Mouse (Mus musculus) retina, postnatal 7 days (tissue): ENCODE measurements around the gene Dnpep.
A peak's percentile ranks its signal among the peaks of the same experiment; 100 is the strongest.

Experiments
- DNase-seq: peaks from one replicate; pipeline ENCODE4 v3.0.0-alpha.2; 2012; ENCODE audit warnings: low read depth, low spot score

Dnpep gene

DNA sequence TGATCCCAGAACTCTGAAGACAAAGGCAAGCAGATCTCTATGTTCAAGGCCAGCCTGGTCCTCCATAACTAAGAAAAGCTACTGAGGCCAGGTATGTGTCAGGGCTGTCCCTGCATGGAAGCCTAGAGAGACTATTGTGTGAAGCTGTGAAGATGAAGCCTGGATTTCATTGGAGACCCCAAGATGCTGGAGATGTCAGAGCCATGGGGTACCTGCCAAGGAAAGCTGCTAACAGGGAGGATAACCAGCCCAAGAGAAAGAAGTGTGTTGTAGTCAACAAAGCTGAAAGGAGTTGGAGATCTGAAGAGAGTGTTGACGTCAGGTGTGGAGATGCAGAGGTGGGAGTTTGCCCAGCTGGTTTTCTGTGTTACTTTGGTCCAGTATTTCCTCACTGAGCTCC lies 13.5 kb upstream of the Dnpep start:
- DNase-seq = no peak

DNA sequence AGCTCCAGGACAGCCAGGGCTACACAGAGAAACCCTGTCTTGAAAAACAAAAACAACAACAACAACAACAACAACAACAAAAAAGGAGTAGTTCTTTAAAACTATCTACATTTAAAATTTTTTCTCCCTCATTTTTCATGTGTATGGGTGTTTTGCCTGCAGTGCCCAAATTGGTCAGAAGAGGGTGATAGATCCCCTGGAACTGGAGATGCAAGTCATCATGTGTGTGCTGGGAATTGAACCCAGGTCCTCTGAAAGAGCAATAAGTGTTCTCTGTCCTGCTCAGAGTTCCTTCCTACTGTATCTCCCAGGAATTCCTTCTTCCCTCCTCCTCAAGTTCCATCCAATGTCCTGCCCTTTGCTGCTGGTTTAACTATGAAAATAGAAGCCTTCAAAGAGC lies 9.7 kb upstream of the Dnpep start:
- no peak for DNase-seq

DNA sequence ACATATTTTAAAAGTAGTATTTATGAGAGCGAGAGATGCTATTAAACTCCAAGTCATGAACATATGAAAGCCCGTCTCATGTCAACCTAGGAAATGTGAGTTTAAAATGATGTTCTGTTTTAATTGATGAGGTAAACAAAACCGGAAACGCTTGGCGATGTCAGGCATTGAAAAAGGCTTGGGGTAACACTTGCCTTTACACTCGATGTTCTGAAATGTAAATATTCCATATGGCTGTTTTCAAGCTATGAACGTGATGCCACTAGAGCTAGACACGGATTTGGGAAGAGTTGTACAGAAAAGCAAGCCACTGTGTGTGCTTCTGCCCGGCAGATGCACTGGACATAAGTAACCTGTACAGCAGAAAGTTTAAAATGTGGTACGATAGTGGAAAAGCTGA lies 1.4 kb upstream of the Dnpep start:
- DNase-seq = no peak

DNA sequence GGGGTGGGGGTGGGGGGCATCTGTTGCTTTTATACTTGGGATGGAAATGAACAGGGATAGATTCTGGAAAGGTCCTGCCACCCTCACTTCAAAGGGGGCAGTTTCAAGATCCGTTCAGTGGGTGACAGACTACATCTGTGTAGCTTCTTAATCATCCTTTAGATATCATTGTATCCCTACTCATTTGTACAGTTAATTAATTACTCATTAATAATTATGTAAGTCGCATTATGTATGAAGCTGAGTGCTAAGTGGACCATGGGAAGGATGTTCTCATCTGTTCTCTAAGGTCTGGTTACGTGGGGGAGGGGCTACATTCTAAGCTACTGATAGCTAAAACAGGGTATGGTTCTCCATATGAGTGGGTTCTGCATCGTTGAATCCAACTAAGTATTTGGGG lies 946 bp upstream of the Dnpep start:
- no peak for DNase-seq

DNA sequence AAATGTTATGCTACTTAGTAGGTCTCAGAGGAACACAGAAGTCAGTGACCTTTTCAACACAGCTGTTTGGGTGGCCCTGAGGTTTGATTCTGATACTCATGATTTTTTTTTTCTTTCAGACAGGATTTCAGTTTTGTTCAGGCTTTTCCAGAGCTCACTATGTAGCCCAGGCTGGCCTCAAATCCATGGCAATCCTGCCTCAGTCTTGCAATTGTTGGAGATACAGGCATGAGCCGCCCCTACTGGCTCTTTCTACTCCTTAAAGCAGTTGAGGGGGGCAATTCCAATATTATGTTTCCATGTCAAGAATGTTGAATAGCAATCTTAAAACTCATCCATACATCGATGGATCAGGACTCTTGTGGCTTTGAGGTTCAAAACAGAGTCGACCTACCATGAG lies 511 bp upstream of the Dnpep start:
- DNase-seq = no peak

DNA sequence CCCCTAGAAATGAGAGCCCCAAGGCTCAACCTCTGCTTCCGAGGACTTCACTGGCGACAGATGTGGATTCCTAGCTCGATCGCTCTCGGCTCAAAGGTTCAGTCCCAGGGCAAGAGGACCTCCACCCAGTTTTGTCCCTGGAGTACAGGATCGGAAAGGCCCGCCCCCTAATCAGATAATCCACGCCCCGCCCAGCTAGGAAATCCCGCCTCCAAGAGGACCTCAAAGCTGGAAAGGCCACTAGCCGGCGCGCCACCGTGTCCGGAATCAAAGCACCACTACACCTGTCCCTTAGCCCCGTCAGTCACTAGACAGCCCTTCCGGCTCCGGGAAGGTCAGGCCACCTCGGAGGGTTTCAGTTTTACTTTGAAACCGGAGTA lies 939 bp downstream of the Dnpep start:
- peak; percentile 79 for DNase-seq

DNA sequence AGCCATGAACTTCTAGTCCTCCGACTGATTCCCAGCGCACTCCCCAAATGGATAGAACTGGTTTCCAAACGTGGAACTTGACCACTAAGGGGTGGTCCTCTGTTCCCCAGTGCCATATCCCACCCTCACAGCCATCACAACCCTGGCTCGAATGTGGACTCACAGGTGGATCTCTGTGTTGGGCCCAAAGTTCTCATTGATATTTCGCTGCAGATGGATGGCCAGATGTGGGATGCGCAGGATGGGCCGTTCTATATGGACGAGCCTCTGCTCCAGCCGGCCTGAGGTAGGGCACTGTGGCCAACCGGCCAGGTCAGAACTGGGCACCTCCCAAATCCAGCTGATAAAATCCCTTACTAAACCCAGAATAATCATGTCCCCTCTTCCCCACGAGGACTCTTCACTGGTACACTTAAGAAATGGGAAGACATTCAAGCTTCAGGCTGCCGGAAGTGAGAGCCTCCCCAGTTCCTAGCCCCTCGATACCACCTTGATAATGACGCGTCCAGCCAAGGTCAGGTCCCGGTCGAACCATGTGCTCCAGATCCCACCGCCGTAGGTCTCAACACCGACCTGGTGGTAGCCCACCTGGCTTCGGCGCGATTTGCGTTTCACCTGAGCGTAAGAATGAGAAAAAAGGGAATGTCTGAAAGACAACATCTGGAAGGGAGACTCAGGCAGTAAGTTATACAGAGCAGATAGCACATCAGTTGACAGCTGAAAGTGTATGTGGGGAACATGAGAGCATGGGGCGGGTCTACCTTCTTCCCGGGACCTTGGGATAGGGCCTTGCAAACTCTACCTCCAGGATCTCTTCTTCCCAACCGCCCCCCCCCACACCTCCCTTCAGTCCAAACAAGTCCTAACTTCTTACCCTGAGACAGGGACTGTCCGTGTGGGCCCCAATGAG lies 2.1 kb downstream of the Dnpep start:
- DNase-seq = no peak

DNA sequence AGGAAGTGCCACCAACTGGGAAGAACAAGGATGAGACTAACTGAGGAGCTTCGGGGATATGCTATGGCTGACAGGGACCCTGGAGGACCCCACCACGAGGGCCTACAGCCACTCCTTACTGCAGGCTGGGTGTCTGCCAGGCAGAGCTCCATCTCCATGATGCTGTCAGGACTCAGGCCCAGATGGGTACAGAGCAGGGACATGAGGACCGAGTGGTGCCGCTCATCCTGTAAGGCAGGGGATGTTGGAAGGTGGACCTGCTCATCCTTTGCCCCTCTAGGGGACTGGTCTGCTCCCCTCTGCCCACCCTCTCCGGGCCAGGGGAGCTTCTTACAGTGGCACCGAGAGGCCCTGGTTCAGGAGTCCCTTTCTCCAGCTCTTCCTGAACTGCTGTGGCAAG lies 2.8 kb downstream of the Dnpep start:
- no peak for DNase-seq

DNA sequence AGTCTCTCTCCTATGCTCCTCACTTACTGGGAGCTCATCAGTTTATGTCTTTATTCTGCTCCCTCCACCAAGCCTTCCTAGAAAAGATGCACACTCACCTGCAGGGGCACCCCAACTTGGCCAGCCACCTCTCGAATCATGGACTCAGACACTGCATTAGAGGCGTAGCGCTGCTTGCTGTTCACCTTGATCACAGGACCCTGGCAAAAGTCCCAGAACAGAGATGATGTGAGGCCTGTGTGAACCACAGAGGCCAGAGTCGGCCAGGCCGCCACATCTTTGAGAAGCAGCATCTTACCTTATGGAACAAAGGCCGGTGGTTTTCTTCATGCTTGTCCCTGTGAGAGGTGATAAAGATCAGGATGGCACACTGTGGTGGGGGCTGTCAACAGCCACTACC lies 6.1 kb downstream of the Dnpep start:
- no peak for DNase-seq

DNA sequence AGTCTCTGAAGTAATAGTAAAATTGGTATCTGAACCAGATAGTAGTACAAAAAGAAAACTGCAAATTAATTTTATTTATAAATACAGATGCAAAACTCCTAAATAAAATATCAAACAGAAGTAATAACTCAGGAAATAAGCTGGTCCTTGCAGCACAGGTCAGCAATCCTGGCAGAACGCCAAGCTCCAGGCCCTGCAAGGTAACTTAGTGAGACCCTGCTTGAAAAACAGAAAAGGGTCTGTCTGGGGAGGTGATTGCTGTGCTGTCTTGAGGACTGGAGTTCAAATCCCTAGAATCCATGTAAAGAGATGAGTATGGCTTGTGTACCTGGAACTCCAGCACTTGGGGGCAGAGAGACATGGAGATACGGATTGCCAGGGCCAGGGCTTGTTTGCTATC lies 13.1 kb downstream of the Dnpep start:
- DNase-seq = no peak

DNA sequence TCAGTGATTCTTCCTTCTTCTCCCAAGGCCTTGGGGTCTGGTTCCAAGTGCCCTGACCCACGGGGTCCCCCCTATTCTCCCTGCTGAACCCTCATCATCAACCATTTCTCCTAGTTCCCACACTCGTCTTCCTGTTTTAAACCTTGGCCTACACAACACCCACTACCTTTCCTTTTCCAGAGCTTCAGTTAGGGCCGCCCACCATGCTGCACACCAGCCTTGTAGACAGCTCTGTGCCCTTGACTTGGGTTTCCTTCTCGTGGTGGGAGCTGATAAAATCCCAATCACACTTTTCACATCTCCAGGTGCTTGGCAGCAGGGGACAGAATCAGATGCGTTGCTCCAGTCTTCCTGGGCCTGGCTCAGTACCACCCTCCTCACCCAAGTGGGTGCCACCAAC lies 23.5 kb downstream of the Dnpep start:
- no peak for DNase-seq

DNA sequence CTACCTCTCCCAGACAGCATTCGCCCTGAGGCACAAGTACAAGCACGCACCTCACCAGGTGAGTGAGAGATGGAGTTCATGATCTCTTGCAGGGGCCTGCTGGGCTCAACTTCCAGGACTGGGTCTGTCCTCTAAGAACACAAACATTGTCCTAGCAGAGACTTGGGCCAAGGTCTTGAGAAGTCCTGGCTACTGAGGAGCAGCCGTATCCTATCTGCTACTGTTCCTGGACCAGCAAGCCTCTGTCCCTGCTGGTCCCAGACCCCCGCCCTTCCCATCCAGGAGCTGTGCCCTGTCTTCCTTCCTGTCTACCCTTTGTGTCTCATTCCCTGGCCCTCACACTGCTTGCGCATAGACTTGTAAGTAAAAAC lies 24.5 kb downstream of the Dnpep start:
- DNase-seq = no peak

DNA sequence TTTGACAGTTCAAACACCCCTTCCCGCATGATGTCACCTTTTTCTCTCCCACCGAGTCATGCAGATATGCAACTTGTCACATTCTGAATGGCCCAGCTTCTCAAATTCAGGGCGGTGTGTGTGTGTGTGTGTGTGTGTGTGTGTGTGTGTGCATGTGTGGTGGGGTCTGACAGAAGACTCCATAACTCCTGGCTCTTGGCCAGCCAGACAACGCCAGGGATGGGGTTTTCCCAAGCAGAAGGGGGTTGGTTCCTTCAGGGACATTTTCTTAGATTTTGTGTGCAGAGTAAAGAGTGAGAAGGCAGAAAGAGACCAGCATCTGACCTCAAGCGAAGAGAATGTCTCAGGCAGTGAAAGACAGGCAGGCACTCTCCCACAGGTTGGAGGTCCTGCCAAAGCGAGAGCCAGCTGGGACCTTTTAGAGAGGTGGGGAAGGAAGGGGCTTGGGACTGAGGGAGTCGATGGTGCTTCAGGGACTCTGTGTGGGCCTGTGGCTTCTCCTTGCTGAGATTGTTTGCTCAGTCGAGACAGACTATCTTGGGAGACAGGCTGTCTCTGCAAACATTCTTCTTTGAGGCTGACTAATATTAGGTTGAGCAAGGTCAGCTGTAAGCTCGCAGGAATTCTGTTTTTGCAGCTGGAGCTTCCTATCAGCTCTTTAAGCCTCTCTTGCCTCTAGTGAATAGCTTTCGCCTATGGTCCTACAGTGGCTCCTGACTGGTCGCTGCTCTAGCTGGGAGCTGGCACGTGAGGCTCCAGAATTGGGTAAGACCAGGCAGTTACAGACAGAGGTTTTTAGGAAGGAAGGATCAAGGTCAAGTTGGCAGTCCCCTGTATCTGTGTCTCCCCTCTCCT lies 25.1 kb downstream of the Dnpep start:
- no peak for DNase-seq

DNA sequence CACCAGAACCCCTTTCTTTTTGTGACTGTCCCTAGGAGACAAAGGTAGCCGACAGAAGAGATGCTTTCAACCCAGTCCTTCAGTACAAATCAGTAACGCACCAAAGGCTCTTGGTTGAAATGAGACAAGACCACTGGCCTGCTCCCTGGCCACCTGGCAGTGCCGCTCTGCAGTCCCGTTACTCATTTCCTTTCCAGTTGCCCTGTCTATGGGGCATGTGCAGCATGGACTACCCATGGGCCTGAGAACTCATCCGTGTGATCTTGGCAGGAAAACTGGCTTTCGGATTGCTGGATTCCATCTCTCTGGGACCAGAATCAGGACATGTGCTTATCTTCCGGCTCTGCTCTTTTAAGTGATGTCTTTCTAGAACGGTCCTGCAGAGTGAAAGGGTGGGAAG lies 26.5 kb downstream of the Dnpep start:
- no peak for DNase-seq

DNA sequence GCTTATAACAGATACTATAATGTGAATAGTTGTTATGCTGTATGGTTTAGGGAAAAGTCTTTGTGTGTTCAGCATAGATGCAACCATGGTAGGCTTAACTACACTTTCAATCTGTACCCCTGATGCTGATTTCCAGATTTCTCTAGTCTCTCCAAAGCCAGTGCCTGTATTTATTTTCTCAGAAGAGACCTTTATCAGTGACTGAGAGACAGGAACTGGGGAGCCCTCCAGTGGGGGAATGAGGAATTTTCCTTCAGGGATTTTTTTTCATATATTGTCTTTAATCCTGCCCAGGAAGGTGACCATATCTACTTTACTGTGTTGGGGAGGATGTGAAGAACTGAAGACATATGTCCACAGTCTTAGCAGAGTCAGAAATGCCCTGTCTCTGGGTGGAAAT lies 27.2 kb downstream of the Dnpep start:
- DNase-seq = peak; percentile 25

DNA sequence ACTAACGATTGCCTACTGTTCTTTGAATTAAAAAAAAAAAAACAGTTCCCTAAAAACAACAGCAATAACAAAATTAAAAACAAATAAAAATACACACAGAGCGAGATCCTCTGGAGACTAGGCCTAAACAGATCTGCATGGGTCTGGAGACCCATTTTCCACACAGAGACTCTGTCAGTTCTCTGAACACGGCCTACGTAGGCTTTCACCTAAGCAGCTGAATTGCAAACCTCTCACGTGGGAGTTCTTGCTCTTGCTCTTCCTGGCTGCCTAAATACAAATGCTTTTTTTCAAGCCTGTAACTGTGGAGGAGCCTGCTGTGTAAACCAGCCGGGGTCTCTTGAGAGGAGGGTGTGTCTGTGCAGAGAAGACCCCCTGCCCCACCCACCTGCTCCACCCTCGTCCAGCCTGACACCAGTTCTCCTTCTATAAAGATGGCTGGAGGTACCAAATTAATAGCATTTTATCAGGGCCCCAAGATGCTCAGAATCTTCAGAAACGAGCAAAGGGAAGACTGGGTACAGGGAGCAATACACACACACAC lies 27.8 kb downstream of the Dnpep start:
- no peak for DNase-seq

DNA sequence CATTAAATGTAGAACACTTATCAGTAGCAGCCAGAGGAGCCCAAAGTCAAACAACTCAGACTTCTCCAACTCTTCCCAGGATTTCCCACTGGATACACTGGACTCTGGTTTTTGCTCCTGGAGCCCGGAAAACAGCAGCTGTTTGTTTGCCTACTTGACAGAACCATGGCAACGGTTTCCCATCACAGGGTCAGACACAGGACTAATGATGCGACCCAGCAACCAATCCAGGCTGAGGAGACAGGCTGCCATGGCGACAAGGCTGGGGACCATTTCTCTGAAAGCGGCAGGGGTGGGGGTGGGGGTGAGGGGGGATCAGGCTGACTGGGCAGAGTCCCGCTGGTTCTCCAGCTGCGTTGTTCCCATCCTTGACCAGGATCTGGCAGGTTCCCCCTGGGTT lies 28.4 kb downstream of the Dnpep start:
- DNase-seq = peak; percentile 30

DNA sequence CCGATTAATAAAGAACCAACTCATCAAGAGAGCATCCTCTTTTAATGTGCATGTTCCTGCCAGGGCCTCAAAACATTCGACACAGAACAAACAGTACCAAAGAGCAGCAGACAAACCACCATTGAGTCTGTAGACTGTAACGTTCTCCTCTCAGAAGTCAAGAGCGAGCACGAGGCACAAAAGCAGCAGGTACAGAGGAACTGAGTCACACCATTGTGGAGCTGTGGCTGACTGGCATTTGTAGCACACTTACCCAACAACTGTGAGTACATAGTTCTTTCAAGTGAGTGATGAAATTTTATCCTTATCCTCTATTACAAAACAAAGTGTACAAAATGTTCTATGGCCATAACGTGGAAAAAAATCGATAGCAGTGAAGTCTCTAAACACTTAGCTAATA lies 32.9 kb downstream of the Dnpep start:
- no peak for DNase-seq

DNA sequence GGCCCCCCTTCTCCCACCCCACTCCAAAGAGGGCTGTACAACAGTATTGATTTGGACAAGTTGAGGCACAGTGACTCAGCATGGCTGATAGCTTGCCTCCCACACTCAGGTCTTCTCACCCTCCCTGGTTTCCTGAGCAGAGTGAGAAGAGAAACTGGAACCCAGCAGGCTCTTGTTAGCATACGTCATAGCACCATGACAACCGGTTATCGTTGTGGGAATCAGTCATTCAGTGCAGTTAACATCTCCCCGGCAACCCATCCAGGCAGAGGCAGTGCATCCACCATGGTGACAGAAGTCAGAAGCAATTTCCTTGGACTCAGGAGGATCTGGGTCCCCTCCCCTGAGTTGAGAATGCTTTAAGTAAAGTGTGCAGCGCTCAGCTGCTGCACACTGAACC lies 34.8 kb downstream of the Dnpep start:
- DNase-seq = no peak

DNA sequence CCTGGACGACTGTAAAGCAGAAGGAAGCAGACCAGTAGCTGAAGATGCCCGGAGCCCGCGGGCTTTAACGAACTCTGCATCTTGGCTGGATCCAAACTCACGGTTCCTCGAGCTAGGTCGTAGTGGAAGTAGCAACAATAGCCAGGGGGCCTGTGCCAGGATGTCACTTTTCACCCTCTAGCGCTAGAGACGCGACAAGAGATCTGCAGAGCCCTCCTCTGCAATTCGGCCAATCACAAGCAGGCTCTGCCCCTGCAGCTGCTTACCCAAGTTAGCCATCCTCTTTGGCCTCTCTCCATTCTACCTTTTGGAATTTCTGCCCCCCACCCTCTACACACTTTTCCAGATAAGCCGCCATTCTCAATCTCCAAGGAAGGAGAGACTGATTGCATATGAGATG lies 39.6 kb downstream of the Dnpep start, which contains the start of gene Resp18:
Resp18 (minus strand) TSS at position 188 of the 400 bp plus-strand sequence.
- DNase-seq = no peak

DNA sequence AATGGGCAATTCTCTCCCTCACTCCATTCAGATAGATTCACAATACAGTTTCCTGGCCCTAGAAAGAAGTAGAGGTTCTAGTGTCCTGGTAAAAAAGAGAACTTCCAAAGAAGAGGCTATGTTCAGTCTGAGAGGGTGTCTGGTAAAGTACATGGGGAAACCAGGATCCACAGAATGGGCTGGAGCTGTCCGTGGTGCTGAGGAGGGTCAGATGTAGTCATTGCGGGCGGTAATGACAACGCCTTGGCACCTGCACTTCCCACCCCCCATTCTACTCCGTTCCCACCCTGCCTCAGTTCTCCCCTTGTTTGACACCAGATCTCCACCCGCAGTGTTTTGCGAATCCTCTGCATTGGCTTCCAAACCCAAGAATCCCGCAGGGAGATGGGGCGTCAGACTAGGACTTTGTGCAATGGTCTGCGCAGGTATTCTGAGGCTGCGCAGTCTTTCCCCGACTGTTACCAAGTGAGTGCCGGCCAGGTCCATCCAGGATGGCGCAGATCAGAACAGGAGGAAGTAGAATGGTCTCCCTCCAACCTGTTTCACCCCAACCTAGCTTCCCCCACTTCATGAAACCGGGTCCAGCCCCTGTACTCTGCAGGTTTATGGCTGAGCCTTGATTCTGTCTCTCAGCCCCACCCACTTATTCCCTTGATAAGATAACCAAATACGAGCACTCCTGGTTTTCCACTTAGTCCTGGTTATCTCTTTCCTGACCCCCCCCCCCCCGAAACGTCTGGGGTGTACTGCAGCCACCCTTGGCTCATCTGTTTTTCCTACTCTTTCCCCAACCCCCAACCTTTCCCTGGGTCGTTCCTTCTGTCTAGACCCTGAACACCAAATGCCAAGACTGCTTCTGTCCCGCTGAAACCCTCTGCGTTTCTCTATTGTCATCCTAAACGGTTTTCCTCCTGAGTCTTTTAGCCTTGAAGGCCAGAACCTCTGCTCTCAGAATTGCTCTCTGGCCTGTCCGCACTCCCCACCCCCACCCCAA lies 40.3 kb downstream of the Dnpep start:
- DNase-seq = no peak
